Mouse (Mus musculus): ENCODE results near the gene Taf1.

GRCm38 (mm10) chrX:101642091-101642490 lies 109.6 kb downstream of the Taf1 start:
- TF ChIP-seq CTCF (IDR thresholded peaks at IDR 0.05; ENCODE audit: control insufficient read depth, insufficient read depth, insufficient replicate concordance, low read depth, low read length) (no peak), POLR2A (IDR thresholded peaks at IDR 0.05; ENCODE audit: control insufficient read depth, low read depth, low read length) (no peak)
